Mouse (Mus musculus) limb, embryonic 13.5 days (tissue): ENCODE measurements around the gene Pepd. TPM values are rescaled to one million over a fixed set of nuclear protein-coding genes. Genes with fewer than 3 reads are reported as not detected.

Experiments used
- ATAC-seq: fragments of 200-750 bp; cut with Nextera tagmentation; 2 replicates; pipeline ENCODE4 v1.8.0; 2017; ENCODE audit warnings: low read depth, moderate number of reproducible peaks, moderate TSS enrichment; ENCODE audit not compliant: low FRiP score
- H3K27ac ChIP-seq: fragments of 300-500 bp; sonication (generic); 2 replicates; pipeline ENCODE4 v1.5.1; 2015; ENCODE audit warnings: inconsistent platforms, mild to moderate bottlenecking, moderate library complexity
- H3K27me3 ChIP-seq: fragments of 300-500 bp; sonication (generic); 2 replicates; pipeline ENCODE4 v1.6.1; 2015; ENCODE audit warnings: mild to moderate bottlenecking, inconsistent platforms
- H3K36me3 ChIP-seq: fragments of 300-500 bp; sonication (generic); 2 replicates; pipeline ENCODE4 v1.6.1; 2015; ENCODE audit warnings: inconsistent platforms, mild to moderate bottlenecking, moderate library complexity
- H3K4me1 ChIP-seq: fragments of 300-500 bp; sonication (generic); 2 replicates; pipeline ENCODE4 v1.6.1; 2015; ENCODE audit warnings: inconsistent platforms
- H3K4me2 ChIP-seq: fragments of 300-500 bp; sonication (generic); replicated peaks from 2 replicates; pipeline ENCODE4 v1.6.1; 2015; ENCODE audit warnings: inconsistent platforms, mild to moderate bottlenecking, moderate library complexity
- H3K4me3 ChIP-seq: fragments of 300-500 bp; sonication (generic); 2 replicates; pipeline ENCODE4 v1.5.1; 2015; ENCODE audit warnings: moderate library complexity, mild to moderate bottlenecking, inconsistent platforms
- H3K9ac ChIP-seq: fragments of 300-500 bp; sonication (generic); 2 replicates; pipeline ENCODE4 v1.6.1; 2015; ENCODE audit warnings: mild to moderate bottlenecking, inconsistent platforms
- H3K9me3 ChIP-seq: fragments of 300-500 bp; sonication (generic); 2 replicates; pipeline ENCODE4 v1.6.1; 2016; ENCODE audit warnings: inconsistent platforms
- WGBS: fragments of 180-500 bp; shearing (Covaris S2); methylation state at CpG from one replicate; pipeline ENCODE4 v1.1.7; 2015; 5-methylcytosine and 5-hydroxymethylcytosine counted together
- polyA plus RNA-seq: library from polyadenylated mRNA; unstranded; fragments of >200 nt; fragmentation: Nextera tagmentation; extraction: Ambion mirVana; gene quantifications from 2 replicates; pipeline ENCODE4 v1.2.1, GENCODE M21; 2015

Pepd gene
- 62.6 and 65.0 TPM in 2 replicates for polyA plus RNA-seq

DNA sequence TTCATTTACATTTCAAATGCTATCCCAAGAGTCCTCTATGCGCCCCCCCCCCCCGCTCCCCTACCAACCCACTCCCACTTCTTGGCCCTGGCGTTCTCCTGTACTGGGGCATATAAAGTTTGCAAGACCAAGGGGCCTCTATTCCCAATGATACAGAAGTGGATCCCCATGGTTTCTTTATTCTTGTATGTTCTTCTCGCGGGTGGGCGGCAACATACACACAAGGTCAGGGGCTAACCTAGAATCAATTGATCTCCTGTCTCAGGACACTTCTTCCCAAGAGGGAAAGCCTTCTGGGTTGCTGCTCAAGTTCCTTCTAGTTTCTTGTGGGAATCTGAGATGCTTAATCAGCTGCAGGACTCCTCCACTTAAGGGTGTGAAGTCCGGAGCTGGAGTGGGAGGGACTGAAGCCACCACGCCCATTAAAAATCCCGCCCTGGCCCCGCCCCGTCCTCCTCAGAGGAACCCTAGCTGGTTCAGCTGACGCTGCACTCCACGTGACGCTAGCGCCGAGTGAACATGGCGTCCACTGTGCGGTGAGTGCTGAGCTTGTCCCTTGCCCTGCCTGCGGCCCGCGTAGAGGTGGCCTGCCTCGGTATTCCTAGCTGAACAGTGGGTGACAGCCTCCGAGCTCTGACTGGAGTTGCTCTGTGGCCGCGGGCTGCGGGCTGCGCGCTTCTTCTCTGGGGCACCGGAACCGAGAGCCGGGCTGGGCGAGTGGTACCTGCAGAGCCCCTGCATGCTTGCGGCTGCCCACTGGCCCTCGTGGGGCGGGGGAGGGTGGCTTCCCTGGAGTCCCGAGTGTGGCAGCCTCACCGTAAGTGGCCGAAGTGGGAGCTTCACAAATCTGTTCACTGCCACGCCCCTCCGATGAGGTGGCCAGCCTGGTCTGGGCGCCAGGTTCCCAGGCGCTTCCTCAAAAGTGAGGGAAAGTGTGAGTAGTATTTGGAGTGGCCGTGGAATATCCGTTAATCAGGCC is at the start of gene Pepd:
Gene Pepd (plus strand): TSS at position 461 of the 979 bp plus-strand sequence.
- H3K4me1 ChIP-seq: peaks cover 7% of the 10 kb centered on the region
- H3K9me3 ChIP-seq: no peaks in the 10 kb centered on the region
- H3K4me3 ChIP-seq: peak within 1 kb of the TSS; percentile 80
- no peaks in the 10 kb centered on the region for H3K36me3 ChIP-seq
- peak; percentile 97 for ATAC-seq
- 7% methylated on average over 43 of the region's 44 CpGs for WGBS
- no peaks in the 10 kb centered on the region; the same call in 1 of the 2 replicates for H3K27me3 ChIP-seq
- H3K9ac ChIP-seq: peak within 1 kb of the TSS; percentile 78
- peak within 1 kb of the TSS; percentile 86 for H3K4me2 ChIP-seq
- H3K27ac ChIP-seq: no peak within 1 kb of the TSS

DNA sequence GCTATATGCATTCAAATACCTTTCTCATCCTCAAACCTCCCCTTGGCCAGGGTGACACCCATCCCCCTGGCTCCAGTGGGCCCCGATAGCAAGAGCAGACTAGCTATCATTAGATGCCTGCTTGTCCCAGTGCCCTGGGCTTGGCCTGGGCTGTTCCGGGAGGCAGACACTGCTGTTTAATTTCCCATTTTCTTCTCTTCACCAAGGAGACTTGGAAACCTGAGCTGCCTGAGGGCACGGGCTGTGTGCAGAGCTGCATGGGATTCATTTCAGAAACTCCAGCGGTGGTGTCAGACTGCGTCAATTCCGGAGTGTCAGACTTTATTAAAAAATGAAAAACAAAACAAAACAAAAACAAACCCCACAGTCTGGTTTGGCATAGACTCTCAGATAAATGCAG is 44.9 kb upstream of the Pepd start:
- H3K4me1 ChIP-seq: peaks cover 3% of the 10 kb centered on the region; the same call in 1 of the 2 replicates
- no peak overlapping the region for H3K4me2 ChIP-seq
- ATAC-seq: no peak
- H3K9me3 ChIP-seq: no peaks in the 10 kb centered on the region
- WGBS: 35% methylated on average over 6 of the region's 6 CpGs
- H3K9ac ChIP-seq: no peak overlapping the region
- H3K27ac ChIP-seq: no peak overlapping the region
- H3K27me3 ChIP-seq: no peaks in the 10 kb centered on the region
- H3K36me3 ChIP-seq: no peaks in the 10 kb centered on the region
- no peak overlapping the region for H3K4me3 ChIP-seq

DNA sequence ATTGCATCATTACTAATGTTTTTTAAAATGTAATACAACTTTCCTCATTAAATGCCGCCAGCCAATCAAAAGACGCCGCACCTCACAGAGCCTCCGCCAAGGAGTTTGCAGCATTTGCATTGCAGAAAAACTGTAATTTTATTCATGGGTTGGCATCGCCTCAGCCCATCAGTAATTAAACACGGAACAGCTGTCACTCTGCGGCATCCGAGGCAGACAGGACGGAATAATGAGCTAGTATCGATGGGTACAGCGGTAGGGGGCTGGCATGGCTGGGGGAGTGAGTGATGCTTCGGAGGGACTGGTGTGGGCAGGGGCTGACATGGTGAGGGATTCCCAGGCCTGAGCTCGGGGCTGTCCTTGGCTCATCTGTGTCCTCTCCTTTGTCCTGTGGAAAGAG is 42.5 kb upstream of the Pepd start:
- 73% methylated on average over 13 of the region's 13 CpGs for WGBS

DNA sequence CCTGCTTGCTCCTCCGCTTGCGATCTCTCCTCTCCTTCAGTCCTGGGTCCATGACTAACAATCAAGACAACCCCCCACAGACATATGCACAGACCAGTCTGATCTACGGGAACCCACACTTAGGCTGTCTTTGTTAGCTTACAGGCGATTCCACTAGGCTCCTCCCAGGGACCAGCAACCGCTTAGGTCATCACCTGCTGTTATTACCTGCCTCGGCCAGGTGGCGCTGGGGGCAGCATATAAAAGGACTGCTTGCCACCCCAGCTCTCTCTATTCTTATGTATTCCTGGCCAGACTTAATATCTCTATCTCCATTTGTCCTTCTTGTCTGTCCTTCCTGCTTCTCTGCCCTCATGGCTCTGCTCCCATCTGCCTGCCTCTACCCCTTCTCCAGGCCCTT is 35.4 kb upstream of the Pepd start:
- no peaks in the 10 kb centered on the region for H3K36me3 ChIP-seq
- H3K4me2 ChIP-seq: no peak overlapping the region
- peaks cover 4% of the 10 kb centered on the region; the same call in 1 of the 2 replicates for H3K9me3 ChIP-seq
- WGBS: 71% methylated on average over 7 of the region's 7 CpGs
- H3K27ac ChIP-seq: no peak overlapping the region
- ATAC-seq: no peak
- no peak overlapping the region for H3K9ac ChIP-seq
- H3K4me3 ChIP-seq: no peak overlapping the region
- H3K27me3 ChIP-seq: no peaks in the 10 kb centered on the region
- no peaks in the 10 kb centered on the region for H3K4me1 ChIP-seq

More for the DNA sequence above, 42.5 kb upstream of the Pepd start:
- ATAC-seq: no peak
- Histone ChIP-seq H3K9ac (no peak overlapping the region), H3K4me1 (peaks cover 3% of the 10 kb centered on the region; the same call in 1 of the 2 replicates), H3K9me3 (no peaks in the 10 kb centered on the region), H3K27me3 (no peaks in the 10 kb centered on the region), H3K4me2 (no peak overlapping the region), H3K27ac (no peak overlapping the region), H3K4me3 (no peak overlapping the region), H3K36me3 (no peaks in the 10 kb centered on the region)

DNA sequence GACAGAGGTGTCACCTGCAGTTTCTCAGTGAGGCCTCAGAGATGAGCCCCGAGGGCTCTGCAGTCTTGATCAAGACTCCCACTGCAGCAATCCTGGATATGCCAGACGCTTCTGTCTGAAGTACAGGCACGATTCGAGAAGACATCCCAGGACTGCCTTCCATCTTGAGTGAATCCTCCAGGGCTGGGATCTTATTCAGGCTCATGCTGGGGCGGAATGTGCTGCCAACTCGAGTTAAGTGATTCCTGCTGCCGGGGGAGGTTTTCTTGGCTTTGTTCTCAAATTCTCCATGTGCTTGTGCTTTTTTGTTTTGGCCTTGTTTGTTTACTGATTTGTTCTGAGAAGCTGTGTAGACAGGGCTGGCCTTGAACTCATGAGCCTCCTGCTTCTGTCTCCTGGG is 34.4 kb upstream of the Pepd start:
- WGBS: 60% methylated on average over 7 of the region's 7 CpGs
- no peak overlapping the region for H3K4me2 ChIP-seq
- H3K27me3 ChIP-seq: no peaks in the 10 kb centered on the region
- H3K27ac ChIP-seq: no peak overlapping the region
- H3K4me3 ChIP-seq: no peak overlapping the region
- no peak for ATAC-seq
- no peak overlapping the region for H3K9ac ChIP-seq
- H3K9me3 ChIP-seq: peaks cover 4% of the 10 kb centered on the region; the same call in 1 of the 2 replicates
- no peaks in the 10 kb centered on the region for H3K4me1 ChIP-seq
- no peaks in the 10 kb centered on the region for H3K36me3 ChIP-seq

DNA sequence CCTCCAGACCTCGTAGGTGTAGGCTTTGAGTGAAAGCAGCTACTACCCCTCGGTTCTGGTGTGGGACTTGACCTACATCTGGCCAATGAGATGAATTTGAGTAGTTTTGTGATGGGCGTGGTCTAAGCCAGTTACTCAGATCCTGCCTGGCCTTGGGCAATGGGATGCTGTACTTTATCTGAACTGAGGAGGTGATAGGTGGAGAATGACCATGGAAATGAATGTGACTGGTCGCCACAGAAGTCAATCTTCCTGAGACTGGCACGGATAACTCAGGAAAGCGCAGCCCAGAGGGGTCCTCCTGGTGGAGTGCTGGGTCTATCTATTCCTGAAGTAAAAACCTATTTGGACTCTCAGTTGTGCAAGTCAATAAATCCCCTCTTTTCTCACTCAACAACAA is 23.7 kb upstream of the Pepd start:
- no peaks in the 10 kb centered on the region for H3K27me3 ChIP-seq
- no peaks in the 10 kb centered on the region for H3K36me3 ChIP-seq
- 76% methylated on average over 6 of the region's 6 CpGs for WGBS
- H3K4me2 ChIP-seq: no peak overlapping the region
- H3K4me3 ChIP-seq: no peak overlapping the region
- no peaks in the 10 kb centered on the region for H3K9me3 ChIP-seq
- no peak for ATAC-seq
- H3K9ac ChIP-seq: no peak overlapping the region
- no peaks in the 10 kb centered on the region for H3K4me1 ChIP-seq
- H3K27ac ChIP-seq: no peak overlapping the region

DNA sequence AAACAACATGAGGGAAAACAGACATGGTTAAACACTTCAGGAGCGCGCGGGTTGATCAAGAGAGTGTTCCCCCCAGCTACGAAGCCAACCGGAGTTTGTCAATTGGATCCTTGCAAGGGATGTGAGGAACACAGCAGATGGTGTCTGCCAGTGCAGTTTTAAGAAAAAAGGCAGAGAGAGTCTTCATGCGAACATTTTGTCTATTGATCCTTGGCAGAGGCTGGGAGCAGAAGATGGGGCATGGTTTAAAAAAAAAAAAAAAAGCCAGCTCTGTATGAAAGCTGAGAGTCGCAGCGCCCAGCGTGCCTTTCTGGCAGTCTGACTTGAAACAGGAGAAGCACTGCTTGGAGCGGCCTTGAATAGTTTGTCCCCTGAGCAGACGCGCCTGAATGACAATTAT is 23.3 kb upstream of the Pepd start:
- no peak overlapping the region for H3K9ac ChIP-seq
- H3K4me2 ChIP-seq: no peak overlapping the region
- H3K27me3 ChIP-seq: no peaks in the 10 kb centered on the region
- H3K9me3 ChIP-seq: no peaks in the 10 kb centered on the region
- no peaks in the 10 kb centered on the region for H3K4me1 ChIP-seq
- no peak overlapping the region for H3K4me3 ChIP-seq
- no peak overlapping the region for H3K27ac ChIP-seq
- no peak for ATAC-seq
- no peaks in the 10 kb centered on the region for H3K36me3 ChIP-seq
- 63% methylated on average over 12 of the region's 12 CpGs for WGBS

DNA sequence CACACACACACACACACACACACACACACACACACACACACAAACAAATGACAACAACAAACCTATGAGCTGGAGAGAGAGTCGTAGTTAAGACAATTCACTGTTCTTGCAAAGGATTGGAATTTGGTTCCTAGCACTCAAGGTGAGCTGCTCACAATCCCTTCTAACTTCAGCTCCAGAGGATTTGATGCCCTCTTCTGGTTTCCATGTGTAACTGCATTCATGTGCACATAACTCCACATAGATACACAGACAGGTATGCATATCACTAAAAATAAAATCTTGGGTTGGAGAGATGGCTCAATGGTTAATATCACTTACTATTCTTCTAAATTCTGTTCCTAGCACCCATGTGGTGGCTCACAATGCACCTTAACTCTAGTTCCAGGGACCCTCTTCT is 19.3 kb upstream of the Pepd start:
- Histone ChIP-seq H3K36me3 (no peaks in the 10 kb centered on the region), H3K4me1 (peaks cover 15% of the 10 kb centered on the region), H3K27ac (no peak overlapping the region), H3K27me3 (no peaks in the 10 kb centered on the region), H3K9ac (no peak overlapping the region), H3K9me3 (0 out of 2 replicates have a peak, but pooled peaks cover 6% of the 10 kb centered on the region), H3K4me3 (no peak overlapping the region), H3K4me2 (no peak overlapping the region)
- 82% methylated on average over 1 of the region's 1 CpGs for WGBS
- ATAC-seq: no peak

DNA sequence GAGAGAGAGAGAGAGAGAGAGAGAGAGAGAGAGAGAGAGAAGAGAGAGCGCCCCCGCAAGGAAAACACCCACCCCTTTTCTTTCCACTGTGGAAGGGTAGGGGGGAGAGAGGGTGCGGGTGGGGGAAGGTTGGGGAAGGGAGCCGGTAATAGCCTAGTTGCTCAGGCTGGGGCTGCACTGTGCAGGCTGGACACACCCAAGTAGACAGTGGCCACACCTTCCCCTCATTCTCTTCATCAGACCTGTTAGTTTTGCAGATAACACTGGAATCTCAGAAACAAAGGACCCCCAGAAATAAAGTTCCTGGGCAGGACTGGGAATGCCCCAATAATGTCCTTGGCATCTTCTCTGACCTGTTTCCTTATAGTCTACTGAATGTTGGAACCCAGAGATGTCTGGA is 15.7 kb upstream of the Pepd start:
- no peak overlapping the region for H3K4me3 ChIP-seq
- H3K9ac ChIP-seq: no peak overlapping the region
- no peak overlapping the region for H3K4me2 ChIP-seq
- no peak for ATAC-seq
- no peak overlapping the region for H3K27ac ChIP-seq
- 85% methylated on average over 4 of the region's 4 CpGs for WGBS
- no peaks in the 10 kb centered on the region for H3K36me3 ChIP-seq
- H3K4me1 ChIP-seq: peaks cover 15% of the 10 kb centered on the region
- H3K9me3 ChIP-seq: 0 out of 2 replicates have a peak, but pooled peaks cover 6% of the 10 kb centered on the region
- H3K27me3 ChIP-seq: no peaks in the 10 kb centered on the region

DNA sequence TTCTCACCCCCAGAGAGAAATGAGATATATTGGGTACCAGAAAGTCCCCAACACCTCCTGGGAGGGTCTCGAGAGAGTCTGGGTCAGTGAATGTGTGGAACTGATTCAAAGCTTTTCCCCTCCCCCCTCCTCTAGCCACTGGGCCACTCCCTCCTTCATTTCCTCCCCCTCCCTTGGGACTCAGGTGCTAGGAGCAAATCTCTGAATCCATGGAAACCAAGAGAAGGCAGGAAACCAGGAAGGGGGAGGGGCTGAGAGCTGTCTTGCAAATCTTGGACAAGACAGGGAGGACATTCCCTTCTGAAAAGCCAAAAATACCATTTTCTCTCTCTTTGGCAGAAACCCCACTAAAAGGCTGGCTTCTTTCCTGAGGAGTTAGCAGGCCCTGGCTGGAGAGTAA is 15.1 kb upstream of the Pepd start:
- Histone ChIP-seq H3K4me3 (no peak overlapping the region), H3K27ac (no peak overlapping the region)

DNA sequence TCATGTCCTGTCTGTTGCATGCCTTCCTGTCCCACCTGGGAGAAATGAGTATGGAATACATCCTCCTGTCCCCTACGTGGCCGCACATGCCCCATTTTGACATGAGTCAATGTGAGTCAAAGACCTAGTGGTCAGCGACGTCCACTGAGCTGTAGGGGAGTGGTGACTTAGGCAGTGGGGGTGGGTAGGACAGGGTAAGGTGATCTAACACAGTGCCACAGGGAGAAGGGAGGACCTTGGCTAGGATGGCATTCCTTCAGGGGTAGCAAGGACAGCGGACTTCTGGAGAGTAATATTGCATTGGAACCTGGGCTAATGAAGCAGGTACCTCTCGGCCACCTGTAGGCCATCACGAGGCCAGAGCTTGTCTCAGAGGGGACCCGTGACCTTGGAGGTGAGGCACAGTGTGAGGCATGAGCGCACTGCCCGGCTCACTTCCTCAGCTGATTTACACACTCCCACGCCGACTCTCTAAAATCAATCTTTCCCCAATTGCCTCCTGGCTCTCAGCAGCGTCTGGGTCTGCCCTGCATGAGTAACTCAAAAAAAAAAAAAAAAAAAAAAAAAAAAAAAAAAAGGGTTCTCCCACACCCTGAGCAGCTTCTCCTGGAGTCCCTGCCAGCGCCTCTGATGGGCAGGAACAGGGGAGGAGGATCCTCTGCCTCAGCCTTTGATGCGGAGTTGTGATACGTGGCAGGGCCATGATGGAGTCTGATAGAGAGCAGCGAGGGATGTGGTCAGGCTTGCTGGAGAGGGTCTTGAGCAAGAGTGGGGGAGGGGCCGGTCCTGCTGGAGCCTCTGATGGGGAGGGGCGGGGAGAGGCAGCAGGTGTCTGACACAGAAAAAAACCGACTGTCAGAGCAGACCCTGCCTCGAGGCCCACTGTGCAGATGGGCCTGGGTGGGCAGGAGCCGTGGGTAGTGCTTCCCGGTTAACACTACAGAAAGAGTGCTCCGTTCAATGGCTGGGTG is 1.8 kb upstream of the Pepd start:
- no peak overlapping the region for H3K9ac ChIP-seq
- no peaks in the 10 kb centered on the region for H3K36me3 ChIP-seq
- no peak for ATAC-seq
- H3K4me3 ChIP-seq: no peak overlapping the region
- 29% methylated on average over 24 of the region's 24 CpGs for WGBS
- no peaks in the 10 kb centered on the region for H3K9me3 ChIP-seq
- H3K4me2 ChIP-seq: no peak overlapping the region
- H3K4me1 ChIP-seq: peaks cover 7% of the 10 kb centered on the region
- H3K27ac ChIP-seq: no peak overlapping the region
- H3K27me3 ChIP-seq: no peaks in the 10 kb centered on the region; the same call in 1 of the 2 replicates

More for the DNA sequence above, 15.1 kb upstream of the Pepd start:
- Histone ChIP-seq H3K36me3 (no peaks in the 10 kb centered on the region), H3K4me2 (no peak overlapping the region), H3K9ac (no peak overlapping the region), H3K27me3 (no peaks in the 10 kb centered on the region), H3K9me3 (0 out of 2 replicates have a peak, but pooled peaks cover 6% of the 10 kb centered on the region), H3K4me1 (peaks cover 15% of the 10 kb centered on the region)
- ATAC-seq: no peak
- 7% methylated on average over 1 of the region's 1 CpGs for WGBS

DNA sequence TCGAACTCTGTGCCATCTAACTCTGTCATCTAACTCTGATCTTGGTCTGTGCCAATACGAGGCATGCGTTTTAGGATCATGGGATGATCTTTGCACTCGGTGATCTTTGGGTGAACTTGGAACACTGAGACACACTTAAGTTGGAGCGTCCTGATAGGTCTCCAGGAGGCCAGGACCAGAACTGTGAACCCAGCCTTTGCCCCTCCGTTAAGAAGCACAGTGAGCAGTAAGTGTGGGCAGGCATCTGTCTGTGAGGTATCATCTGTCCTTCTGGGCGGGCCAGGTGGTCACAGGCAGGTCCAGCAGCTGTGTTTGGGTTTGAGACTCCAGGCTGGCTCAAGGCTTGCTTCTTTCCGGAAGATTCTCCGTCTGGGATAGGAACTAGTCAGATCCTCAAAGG is 1.8 kb downstream of the Pepd start:
- no peak overlapping the region for H3K27ac ChIP-seq
- H3K4me3 ChIP-seq: no peak overlapping the region
- no peaks in the 10 kb centered on the region for H3K36me3 ChIP-seq
- H3K27me3 ChIP-seq: no peaks in the 10 kb centered on the region; the same call in 1 of the 2 replicates
- 90% methylated on average over 9 of the region's 9 CpGs for WGBS
- no peak for ATAC-seq
- no peak overlapping the region for H3K9ac ChIP-seq
- H3K9me3 ChIP-seq: no peaks in the 10 kb centered on the region
- no peak overlapping the region for H3K4me2 ChIP-seq
- peaks cover 17% of the 10 kb centered on the region for H3K4me1 ChIP-seq
